Mouse (Mus musculus) lung, postnatal 0 days (tissue): Measurements from ENCODE around the gene Plet1.

ENCODE experiments used
- CTCF ChIP-seq: IDR thresholded peaks from 2 replicates; pipeline ENCODE4 v1.5.1; 2016; ENCODE audit warnings: antibody characterized with exemption, mild to moderate bottlenecking
- EP300 ChIP-seq: IDR thresholded peaks from 2 replicates; pipeline ENCODE4 v1.6.1; 2016; ENCODE audit warnings: antibody characterized with exemption, mild to moderate bottlenecking, control low read depth

GRCm38 (mm10) chr9:50497076-50497475 lies 2.8 kb downstream of the Plet1 start:
- no peak for TF ChIP-seq CTCF
- no peak; the same call in 1 of the 2 replicates for TF ChIP-seq EP300
